Mouse (Mus musculus): ENCODE data around the gene Gys2.

DNA sequence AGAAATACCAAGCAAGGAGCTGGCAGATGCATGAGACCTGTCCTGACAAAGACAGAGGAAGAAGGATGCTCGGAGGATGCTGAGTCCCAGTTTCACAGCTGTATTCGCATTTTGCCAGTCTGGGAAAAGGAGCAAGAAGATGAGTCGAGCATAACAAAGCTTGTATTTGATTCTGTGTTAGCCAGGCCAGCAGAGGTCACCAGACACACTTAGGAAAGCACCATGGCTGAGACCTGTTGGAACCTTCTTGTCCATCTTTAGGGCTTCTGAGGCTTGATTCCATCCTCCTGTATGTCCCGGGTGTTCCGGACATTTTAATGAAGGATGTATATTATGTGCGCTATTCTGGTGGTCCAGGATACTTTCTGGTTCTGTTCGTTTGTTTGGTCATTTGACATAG, 4.3 kb upstream of the Gys2 start:
- TF ChIP-seq CTCF (IDR thresholded peaks at IDR 0.05; ENCODE audit: low read depth) (peak; percentile 69), EP300 (IDR thresholded peaks at IDR 0.05; ENCODE audit: low read depth) (no peak)
